Mouse (Mus musculus): ENCODE measurements around the gene S1pr4. TPM values are rescaled to one million over a fixed set of nuclear protein-coding genes. Genes with fewer than 3 reads are reported as not detected.

The S1pr4 gene
- polyA plus RNA-seq, 1 experiment, result 40.3 TPM

DNA sequence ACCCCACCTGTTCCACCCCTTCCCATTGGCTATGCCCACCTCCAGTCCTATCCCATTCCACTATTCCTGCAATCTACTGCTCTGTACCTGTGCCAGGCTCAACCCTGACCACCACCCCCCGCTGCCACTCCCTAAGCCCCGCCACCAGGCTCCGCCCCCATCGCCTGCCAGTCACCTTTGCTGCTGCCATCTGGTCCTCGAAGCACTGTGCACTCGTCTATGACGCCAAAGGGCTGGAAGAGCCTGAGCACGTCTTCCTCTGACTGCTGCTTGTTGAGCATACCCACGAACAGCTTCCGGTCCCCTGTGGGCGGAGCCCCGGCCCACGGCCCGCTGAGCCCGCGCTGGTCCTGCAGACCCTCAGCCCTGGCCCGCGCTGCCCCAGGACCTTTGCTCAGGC, 29.5 kb downstream of the S1pr4 start:
- Histone ChIP-seq H3K4me3 (replicated peaks; ENCODE audit: extremely low read depth, low read depth, low read length) (no peak overlapping the region), H3K4me1 (ENCODE audit: control insufficient read depth, insufficient read depth, low read length) (no peaks in the 10 kb centered on the region)
- 41% methylated on average over 18 of the region's 18 CpGs for WGBS
- TF ChIP-seq POLR2A (IDR thresholded peaks at IDR 0.05; ENCODE audit: borderline replicate concordance, extremely low read depth, low read depth, low read length) (no peak), CTCF (IDR thresholded peaks at IDR 0.05; ENCODE audit: insufficient read depth, low read length) (no peak)
- no peak for DNase-seq

DNA sequence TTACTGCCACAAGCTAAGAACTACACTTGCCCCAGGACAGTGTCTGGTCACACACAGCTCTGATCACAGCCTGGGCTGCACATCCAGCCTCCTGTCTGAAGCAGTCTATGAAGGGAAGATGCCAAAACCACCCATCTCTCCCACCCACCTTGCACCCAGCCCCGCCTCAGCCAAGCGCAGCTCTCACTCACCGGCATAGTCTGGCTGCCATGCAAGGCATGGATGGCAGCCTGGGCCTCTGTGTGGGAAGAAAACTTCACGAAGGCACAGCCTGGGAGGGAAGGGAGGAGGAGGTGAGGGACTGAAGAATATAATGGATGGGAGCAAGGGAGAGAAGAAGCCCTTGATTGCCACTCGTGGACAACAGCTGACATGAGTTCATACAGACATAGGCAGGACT, 30.7 kb downstream of the S1pr4 start:
- no peaks in the 10 kb centered on the region for H3K4me1 ChIP-seq (ENCODE audit: control insufficient read depth, insufficient read depth, low read length)
- WGBS, result 72% methylated on average over 5 of the region's 5 CpGs
- no peak for DNase-seq
- no peak for TF ChIP-seq CTCF (IDR thresholded peaks at IDR 0.05; ENCODE audit: insufficient read depth, low read length)
- no peak for TF ChIP-seq POLR2A (IDR thresholded peaks at IDR 0.05; ENCODE audit: borderline replicate concordance, extremely low read depth, low read depth, low read length)
- no peak overlapping the region for H3K4me3 ChIP-seq (replicated peaks; ENCODE audit: extremely low read depth, low read depth, low read length)

DNA sequence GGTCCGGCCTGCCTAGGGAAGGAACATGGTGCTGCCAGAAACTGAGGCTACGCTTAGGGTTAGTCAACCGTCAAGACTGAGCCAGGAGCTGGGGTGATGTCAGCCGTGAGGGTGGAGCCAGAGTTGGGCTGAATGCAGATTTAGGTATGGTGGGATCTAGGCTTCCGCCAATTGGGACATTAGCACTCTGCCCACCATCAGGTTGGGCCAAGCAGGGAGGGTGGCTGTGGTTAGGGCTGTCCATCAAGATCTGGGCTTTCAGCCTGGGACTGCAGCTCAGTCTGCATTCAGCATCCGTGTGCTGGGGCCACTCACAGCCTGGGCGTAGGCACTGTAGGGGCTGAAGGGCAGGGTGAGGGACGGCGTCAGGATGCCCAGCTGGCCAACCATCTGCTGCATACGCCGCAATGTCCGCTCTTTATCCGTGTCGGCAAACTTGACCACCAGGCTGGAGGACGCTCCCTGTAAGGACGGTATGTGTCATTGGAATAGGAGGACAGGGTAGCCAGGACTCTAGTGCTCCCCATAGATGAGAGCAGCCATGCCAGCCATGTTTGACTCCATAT, 32.2 kb downstream of the S1pr4 start:
- TF ChIP-seq CTCF (IDR thresholded peaks at IDR 0.05; ENCODE audit: insufficient read depth, low read length) (no peak), POLR2A (IDR thresholded peaks at IDR 0.05; ENCODE audit: borderline replicate concordance, extremely low read depth, low read depth, low read length) (no peak)
- Histone ChIP-seq H3K4me3 (replicated peaks; ENCODE audit: extremely low read depth, low read depth, low read length) (no peak overlapping the region), H3K4me1 (ENCODE audit: control insufficient read depth, insufficient read depth, low read length) (no peaks in the 10 kb centered on the region)
- 81% methylated on average over 16 of the region's 16 CpGs for WGBS
- no peak for DNase-seq

DNA sequence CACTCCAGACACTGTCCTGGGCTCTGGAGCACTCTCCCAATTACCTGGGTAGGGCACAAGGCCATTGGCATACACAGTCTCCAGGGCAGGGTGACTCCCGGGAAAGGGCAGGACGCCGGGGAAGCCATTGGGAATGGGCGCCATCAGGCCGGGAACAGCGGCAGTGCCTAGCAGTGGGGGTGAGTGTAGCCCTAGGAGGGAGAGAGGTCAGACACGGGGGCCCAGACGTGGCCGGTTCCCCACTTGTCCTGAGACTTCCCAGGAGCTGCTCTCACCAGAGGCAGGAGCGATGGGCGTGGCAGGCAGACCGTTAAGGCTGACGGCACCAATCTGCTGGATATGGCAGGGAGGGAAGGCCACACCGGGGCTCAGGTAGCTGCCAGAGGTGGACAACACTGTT, 33.1 kb downstream of the S1pr4 start:
- 59% methylated on average over 14 of the region's 14 CpGs for WGBS
- TF ChIP-seq POLR2A (IDR thresholded peaks at IDR 0.05; ENCODE audit: borderline replicate concordance, extremely low read depth, low read depth, low read length) (no peak), CTCF (IDR thresholded peaks at IDR 0.05; ENCODE audit: insufficient read depth, low read length) (no peak)
- no peaks in the 10 kb centered on the region; the same call in 1 of the 2 replicates for H3K4me1 ChIP-seq (ENCODE audit: control insufficient read depth, insufficient read depth, low read length)
- H3K4me3 ChIP-seq (replicated peaks; ENCODE audit: extremely low read depth, low read depth, low read length), result no peak overlapping the region
- no peak for DNase-seq

DNA sequence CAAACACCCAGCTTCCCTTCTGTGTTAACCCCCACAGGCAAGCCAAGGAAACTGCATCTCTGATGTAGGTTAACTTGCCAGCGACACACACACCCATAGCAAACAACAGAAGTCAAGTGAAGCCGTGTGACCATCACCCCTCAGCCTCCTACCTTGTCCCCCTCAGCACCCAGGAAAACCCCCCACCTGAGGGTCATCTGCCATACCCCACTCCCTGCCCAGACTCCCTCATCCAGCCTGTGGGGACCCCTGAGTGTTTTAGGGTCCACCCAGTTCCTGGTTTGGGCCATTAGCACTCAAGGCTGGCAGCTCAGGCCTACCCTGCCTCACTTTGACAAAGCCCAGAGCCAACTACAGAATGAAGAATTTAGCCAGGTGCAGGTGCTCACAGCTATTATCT, 33.9 kb downstream of the S1pr4 start:
- WGBS, result 64% methylated on average over 2 of the region's 2 CpGs
- TF ChIP-seq CTCF (IDR thresholded peaks at IDR 0.05; ENCODE audit: insufficient read depth, low read length) (no peak), POLR2A (IDR thresholded peaks at IDR 0.05; ENCODE audit: borderline replicate concordance, extremely low read depth, low read depth, low read length) (no peak)
- no peak for DNase-seq
- Histone ChIP-seq H3K4me1 (ENCODE audit: control insufficient read depth, insufficient read depth, low read length) (no peaks in the 10 kb centered on the region; the same call in 1 of the 2 replicates), H3K4me3 (replicated peaks; ENCODE audit: extremely low read depth, low read depth, low read length) (no peak overlapping the region)

DNA sequence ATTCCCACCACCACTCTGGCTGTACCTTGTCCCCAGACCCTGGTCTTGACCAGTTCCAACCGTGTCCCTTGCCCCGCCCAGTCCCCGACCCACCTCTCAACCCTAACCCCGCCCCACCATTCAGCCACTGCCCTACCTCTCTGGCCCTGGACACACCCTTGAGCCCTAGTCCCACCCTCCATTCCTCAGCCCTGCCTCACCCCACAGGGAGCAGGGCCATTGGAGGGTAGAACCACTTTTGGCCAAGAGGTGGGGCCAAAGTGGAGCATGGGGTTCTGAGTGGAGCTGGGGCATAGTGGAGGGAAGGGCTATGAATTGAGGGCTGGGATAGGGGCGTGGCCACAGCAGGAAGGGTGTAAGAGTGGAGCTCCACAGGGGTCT, 34.7 kb downstream of the S1pr4 start:
- H3K4me3 ChIP-seq (replicated peaks; ENCODE audit: extremely low read depth, low read depth, low read length), result no peak overlapping the region
- no peak for DNase-seq
- H3K4me1 ChIP-seq (ENCODE audit: control insufficient read depth, insufficient read depth, low read length), result no peaks in the 10 kb centered on the region; the same call in 1 of the 2 replicates
- TF ChIP-seq POLR2A (IDR thresholded peaks at IDR 0.05; ENCODE audit: borderline replicate concordance, extremely low read depth, low read depth, low read length), result no peak
- no peak for TF ChIP-seq CTCF (IDR thresholded peaks at IDR 0.05; ENCODE audit: insufficient read depth, low read length)
- WGBS, result 5% methylated on average over 5 of the region's 5 CpGs

DNA sequence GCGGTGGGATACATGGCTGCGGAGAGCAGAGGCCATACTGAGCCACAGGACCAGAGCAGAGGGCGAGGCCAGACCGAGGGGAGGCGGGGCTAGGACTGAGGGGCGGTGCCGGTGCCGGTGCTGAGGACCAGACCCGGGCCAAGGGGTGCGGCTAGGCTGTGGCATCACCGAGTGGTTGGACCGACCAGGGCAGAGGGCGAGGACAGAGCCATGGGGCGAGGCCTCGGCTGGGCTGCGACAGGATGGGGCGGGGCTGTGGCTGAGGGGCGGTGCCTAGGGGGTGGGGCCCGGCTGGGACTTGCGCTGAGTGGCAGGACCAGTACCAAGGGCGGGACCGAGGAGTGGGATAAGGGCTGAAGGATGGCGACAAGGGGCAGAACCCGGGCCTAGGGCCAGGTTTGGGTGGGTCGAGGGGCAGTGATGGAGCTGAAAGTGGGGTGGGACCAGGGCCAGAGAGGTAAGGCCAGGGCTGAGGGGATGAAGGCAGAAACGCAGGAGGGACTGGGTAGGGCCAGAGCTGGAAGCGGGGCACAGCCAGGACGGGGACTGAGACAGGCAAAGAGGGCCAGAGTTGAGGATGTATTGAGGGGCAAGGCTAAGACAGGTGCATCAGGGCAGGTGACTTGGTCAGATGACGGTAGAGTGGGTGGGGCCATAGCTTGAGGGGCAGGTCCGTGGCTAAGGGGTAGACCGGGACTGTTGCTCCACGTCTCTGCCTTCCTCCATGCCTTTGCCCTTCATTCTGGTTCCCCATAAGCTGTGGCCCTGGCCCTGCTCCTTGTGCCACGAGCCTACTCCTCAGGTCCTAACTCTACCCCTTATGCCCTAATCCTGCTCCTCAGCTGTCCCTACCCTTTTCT, 35.3 kb downstream of the S1pr4 start:
- H3K4me3 ChIP-seq (replicated peaks; ENCODE audit: extremely low read depth, low read depth, low read length), result no peak overlapping the region
- H3K4me1 ChIP-seq (ENCODE audit: control insufficient read depth, insufficient read depth, low read length), result no peaks in the 10 kb centered on the region; the same call in 1 of the 2 replicates
- 4% methylated on average over 33 of the region's 33 CpGs for WGBS
- DNase-seq, result peak; percentile 38
- TF ChIP-seq CTCF (IDR thresholded peaks at IDR 0.05; ENCODE audit: insufficient read depth, low read length) (no peak), POLR2A (IDR thresholded peaks at IDR 0.05; ENCODE audit: borderline replicate concordance, extremely low read depth, low read depth, low read length) (no peak)

DNA sequence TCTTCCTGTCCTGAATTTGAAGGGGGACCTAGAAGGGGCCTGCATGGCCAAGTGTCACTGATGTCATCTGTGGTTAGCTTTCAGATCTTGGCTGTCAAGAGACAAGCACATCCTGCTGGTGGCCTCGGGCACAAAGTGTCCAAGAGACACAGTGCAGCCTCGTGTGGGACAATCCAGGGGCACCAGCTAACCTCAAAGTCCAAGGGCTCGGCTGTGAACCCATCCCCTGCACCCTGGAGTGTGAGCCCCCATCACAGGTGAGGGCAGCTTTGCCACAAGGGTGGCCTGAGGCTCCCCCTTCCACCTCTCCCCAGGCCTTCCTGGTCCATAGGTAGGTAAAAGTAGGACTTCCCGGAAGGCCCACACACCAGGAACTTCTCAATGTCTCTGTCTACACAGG, 36.4 kb downstream of the S1pr4 start:
- Histone ChIP-seq H3K4me3 (replicated peaks; ENCODE audit: extremely low read depth, low read depth, low read length) (no peak overlapping the region), H3K4me1 (ENCODE audit: control insufficient read depth, insufficient read depth, low read length) (no peaks in the 10 kb centered on the region; the same call in 1 of the 2 replicates)
- WGBS, result 61% methylated on average over 4 of the region's 4 CpGs

DNA sequence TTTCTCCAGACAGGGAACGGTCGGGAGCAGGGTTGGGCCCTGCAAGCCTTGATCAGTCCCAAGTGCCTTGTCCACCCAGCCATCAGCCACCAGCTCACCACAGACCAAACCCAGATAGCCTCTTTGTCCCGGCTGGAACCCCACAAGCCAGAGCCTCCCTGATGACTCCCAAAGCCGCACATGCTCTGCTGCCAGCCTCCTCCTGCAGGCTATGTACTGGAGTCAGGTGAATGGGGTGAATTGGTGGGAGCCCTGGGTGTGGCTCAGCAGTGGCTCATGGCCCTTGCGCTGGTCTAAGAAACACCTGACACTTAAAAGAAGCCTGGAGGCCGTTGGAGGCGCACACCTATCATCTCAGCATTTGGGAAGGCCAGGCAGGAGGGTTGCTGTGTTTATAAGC, 37.0 kb downstream of the S1pr4 start:
- no peaks in the 10 kb centered on the region; the same call in 1 of the 2 replicates for H3K4me1 ChIP-seq (ENCODE audit: control insufficient read depth, insufficient read depth, low read length)
- H3K4me3 ChIP-seq (replicated peaks; ENCODE audit: extremely low read depth, low read depth, low read length), result no peak overlapping the region
- no peak for DNase-seq
- TF ChIP-seq CTCF (IDR thresholded peaks at IDR 0.05; ENCODE audit: insufficient read depth, low read length), result no peak
- no peak for TF ChIP-seq POLR2A (IDR thresholded peaks at IDR 0.05; ENCODE audit: borderline replicate concordance, extremely low read depth, low read depth, low read length)
- WGBS, result 76% methylated on average over 7 of the region's 7 CpGs

More for the DNA sequence above, 36.4 kb downstream of the S1pr4 start:
- TF ChIP-seq POLR2A (IDR thresholded peaks at IDR 0.05; ENCODE audit: borderline replicate concordance, extremely low read depth, low read depth, low read length) (no peak), CTCF (IDR thresholded peaks at IDR 0.05; ENCODE audit: insufficient read depth, low read length) (no peak)
- DNase-seq, result no peak

DNA sequence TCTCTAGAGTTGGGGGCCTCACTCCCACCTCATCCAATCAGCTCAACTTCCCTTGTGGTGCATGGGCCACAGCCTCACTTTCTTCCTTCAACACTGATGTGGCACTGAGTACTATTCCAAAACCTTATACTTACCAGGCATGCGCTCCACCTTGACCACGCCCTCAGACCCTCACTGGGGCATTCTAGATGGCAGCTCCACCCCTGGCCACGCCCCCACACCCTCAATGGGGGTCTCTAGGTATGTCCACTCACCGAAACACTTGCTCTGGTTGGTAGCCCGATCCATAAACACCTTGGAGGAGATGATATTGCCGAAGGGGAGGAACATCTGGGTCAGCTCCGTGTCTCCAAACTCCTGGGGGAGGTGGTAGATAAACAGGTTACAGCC, 37.5 kb downstream of the S1pr4 start:
- no peak for DNase-seq
- TF ChIP-seq POLR2A (IDR thresholded peaks at IDR 0.05; ENCODE audit: borderline replicate concordance, extremely low read depth, low read depth, low read length), result no peak
- no peak for TF ChIP-seq CTCF (IDR thresholded peaks at IDR 0.05; ENCODE audit: insufficient read depth, low read length)
- Histone ChIP-seq H3K4me3 (replicated peaks; ENCODE audit: extremely low read depth, low read depth, low read length) (no peak overlapping the region), H3K4me1 (ENCODE audit: control insufficient read depth, insufficient read depth, low read length) (no peaks in the 10 kb centered on the region; the same call in 1 of the 2 replicates)
- WGBS, result 34% methylated on average over 7 of the region's 7 CpGs
